Mouse (Mus musculus) lung, adult 10 weeks (tissue): ENCODE results near the gene Cytip. TPM values are rescaled to one million over a fixed set of nuclear protein-coding genes. Genes with fewer than 3 reads are reported as not detected.

Source experiments
- polyA plus RNA-seq: library from polyadenylated mRNA; stranded (reverse); fragments of 350-450 nt; fragmentation: Illumina TruSeq; extraction: RNeasy Lipid Tissue Mini Kit (QIAGEN cat#74804); gene quantifications from one replicate; pipeline ENCODE4 v1.2.3, GENCODE M21; 2014; ENCODE audit warnings: low read depth, low replicate concordance; ENCODE audit not compliant: insufficient read depth

Gene Cytip
- 27.4 TPM for polyA plus RNA-seq

GRCm38 (mm10) chr2:58195346-58195745 is at the start of gene Cytip:
Cytip (minus strand) TSS chr2:58195532.

Other genes with a start within 250 kb of the Cytip start
- 0.45 TPM for gene Galnt5, start 197.6 kb downstream of the Cytip start, polyA plus RNA-seq
- not detected for gene Ermn, start 142.7 kb downstream of the Cytip start, polyA plus RNA-seq
- 0.40 TPM for gene Acvr1c, start 162.4 kb upstream of the Cytip start, polyA plus RNA-seq